11 mouse cellular contexts compared by ENCODE assay signal in the genomic region with DNA sequence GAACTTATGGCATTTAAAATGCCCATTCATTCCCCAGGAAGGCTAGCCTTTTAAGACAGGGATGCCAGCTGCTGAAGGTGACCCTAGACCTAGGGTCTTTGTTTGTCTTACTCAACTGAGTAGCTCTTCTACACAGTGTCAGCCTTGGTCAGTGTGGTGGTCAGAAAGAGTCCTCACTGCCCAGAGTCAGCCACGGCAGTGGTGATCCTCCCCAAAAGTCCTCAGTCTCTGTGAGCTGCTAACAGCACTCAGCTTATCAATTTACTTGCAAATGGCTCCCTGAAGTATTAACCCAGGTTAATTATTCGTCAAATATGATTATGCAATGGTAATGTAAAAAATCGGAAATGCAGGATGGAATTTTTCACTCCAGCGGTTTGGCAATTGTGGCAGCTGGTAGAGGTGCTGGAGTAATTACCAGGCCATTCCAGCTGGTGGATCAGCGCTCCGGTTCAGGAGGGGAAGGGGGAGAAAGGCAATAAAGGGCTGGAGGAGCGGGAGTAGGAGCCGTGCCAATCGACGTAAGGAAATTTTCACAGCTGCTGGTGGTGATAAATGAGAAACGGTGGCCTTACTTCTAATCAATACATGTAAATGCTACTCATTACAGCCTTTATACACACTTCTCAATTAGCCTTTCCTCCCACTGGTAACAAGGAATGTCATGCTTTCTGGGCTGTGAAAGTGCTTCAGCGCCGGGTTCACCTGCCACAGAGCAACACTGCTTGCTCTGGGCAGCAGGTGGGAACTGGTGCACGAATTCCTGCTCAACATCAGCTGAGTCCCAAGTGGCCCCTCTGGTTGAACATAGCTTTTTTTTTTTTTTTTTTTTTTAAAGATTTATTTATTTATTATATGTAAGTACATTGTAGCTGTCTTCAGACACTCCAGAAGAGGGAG.
DNase-seq lines count a peak whose midpoint lies in the region; ATAC-seq and TF ChIP-seq lines count a peak whose summit lies in the region.
"Had no signal": no experiment of that assay in that cellular context is flagged by ENCODE, and none has a peak within 500 bp of the region (broad histone marks: within the 10 kb centered on the region; RNA-seq: fewer than 3 reads in every experiment).

No protein-coding gene starts in this region.

- H3K4me1 ChIP-seq in embryonic facial prominence, embryonic 10.5 days, result no peaks in the 10 kb centered on the region
- H3K4me1 ChIP-seq in hindbrain, embryonic 14.5 days (replicated peaks; ENCODE audit: control insufficient read depth, insufficient read depth, low read length), result no peaks in the 10 kb centered on the region
- no peaks in the 10 kb centered on the region for H3K4me1 ChIP-seq in midbrain, postnatal 0 days (ENCODE audit: insufficient read depth, low read length)
- H3K4me1 ChIP-seq: heart, embryonic 10.5 days had no signal

- 63% methylated on average over 14 of the region's 14 CpGs for whole genome bisulfite sequencing in embryonic facial prominence, embryonic 10.5 days
- WGBS in hindbrain, embryonic 14.5 days, result 27% methylated on average over 14 of the region's 14 CpGs
- 51% methylated on average over 14 of the region's 14 CpGs for WGBS in midbrain, postnatal 0 days

- no peaks in the 10 kb centered on the region for H3K27me3 ChIP-seq in embryonic facial prominence, embryonic 10.5 days (replicated peaks; ENCODE audit: low read depth, poor library complexity, severe bottlenecking)
- no peaks in the 10 kb centered on the region for H3K27me3 ChIP-seq in hindbrain, embryonic 14.5 days (ENCODE audit: control insufficient read depth, insufficient read depth, low read length)
- H3K27me3 ChIP-seq in midbrain, postnatal 0 days (ENCODE audit: insufficient read depth, low read length), result no peaks in the 10 kb centered on the region

- peak; percentile 11 for DNase-seq in embryonic facial prominence, embryonic 10.5 days (ENCODE audit: low spot score)
- DNase-seq in hindbrain, embryonic 14.5 days (ENCODE audit: low spot score), result peak; percentile 47
- peak; percentile 14 for DNase-seq in kidney, postnatal 10 days
- peak; percentile 39 for DNase-seq in midbrain, postnatal 0 days (ENCODE audit: low spot score)
- no peak for DNase-seq in ovary, adult 18-20 months (ENCODE audit: low spot score)
- DNase-seq in left cerebral cortex, adult 18-20 months (ENCODE audit: low spot score in 2 of 2), result no peak
- DNase-seq in heart, postnatal 10 days, result no peak
- DNase-seq: lung, postnatal 14 days had no signal

- 0 out of 2 replicates have a peak overlapping the region, but pooled peaks have one; percentile 2 for H3K4me2 ChIP-seq in hindbrain, embryonic 14.5 days (replicated peaks)
- H3K4me2 ChIP-seq in midbrain, postnatal 0 days (ENCODE audit: low read depth, low read length, poor library complexity, severe bottlenecking), result no peak overlapping the region

- no peak for TF ChIP-seq CTCF in midbrain, postnatal 0 days (IDR thresholded peaks at IDR 0.05)

- H3K9ac ChIP-seq in hindbrain, embryonic 14.5 days, result no peak overlapping the region
- no peak overlapping the region for H3K9ac ChIP-seq in midbrain, postnatal 0 days (replicated peaks; ENCODE audit: low read length, poor library complexity, severe bottlenecking)

- no peak overlapping the region for H3K4me3 ChIP-seq in embryonic facial prominence, embryonic 10.5 days
- H3K4me3 ChIP-seq in hindbrain, embryonic 14.5 days (replicated peaks; ENCODE audit: low read length), result no peak overlapping the region
- no peak overlapping the region for H3K4me3 ChIP-seq in midbrain, postnatal 0 days (ENCODE audit: low read depth, low read length)
- H3K4me3 ChIP-seq: heart, embryonic 10.5 days had no signal

- no peaks in the 10 kb centered on the region for H3K9me3 ChIP-seq in embryonic facial prominence, embryonic 10.5 days
- H3K9me3 ChIP-seq in hindbrain, embryonic 14.5 days (ENCODE audit: control insufficient read depth, low read length), result no peaks in the 10 kb centered on the region
- no peaks in the 10 kb centered on the region for H3K9me3 ChIP-seq in midbrain, postnatal 0 days (ENCODE audit: low read length)
- H3K9me3 ChIP-seq: heart, embryonic 10.5 days had no signal

- no peak overlapping the region for H3K27ac ChIP-seq in embryonic facial prominence, embryonic 10.5 days (replicated peaks)
- no peak overlapping the region for H3K27ac ChIP-seq in hindbrain, embryonic 14.5 days
- H3K27ac ChIP-seq in midbrain, postnatal 0 days (ENCODE audit: low read depth, low read length), result no peak overlapping the region
- H3K27ac ChIP-seq: heart, embryonic 10.5 days; stomach, postnatal 0 days had no signal

- H3K36me3 ChIP-seq in embryonic facial prominence, embryonic 10.5 days (replicated peaks), result no peaks in the 10 kb centered on the region
- H3K36me3 ChIP-seq in hindbrain, embryonic 14.5 days (replicated peaks; ENCODE audit: control insufficient read depth, insufficient read depth), result no peaks in the 10 kb centered on the region
- H3K36me3 ChIP-seq in midbrain, postnatal 0 days (ENCODE audit: insufficient read depth, low read length), result no peaks in the 10 kb centered on the region
- H3K36me3 ChIP-seq: heart, embryonic 10.5 days had no signal

- ATAC-seq in hindbrain, embryonic 14.5 days (ENCODE audit: low FRiP score), result peak; percentile 92; the same call in 1 of the 2 replicates
- no peak; the same call in 1 of the 2 replicates for ATAC-seq in midbrain, postnatal 0 days (ENCODE audit: low FRiP score)
- ATAC-seq in granulocyte monocyte progenitor cell, adult 5-6 weeks (replicated peaks; ENCODE audit: poor library complexity, severe bottlenecking), result no peak

- intact Hi-C loops in heart, postnatal 10 days (cut with DNase I), result no loop called here

Comparison
In these comparisons a context has a peak if more than half of its experiments do, and no peak if none do; other contexts are left out.
1. DNase-seq: peak in embryonic facial prominence, embryonic 10.5 days (single experiment), hindbrain, embryonic 14.5 days (single experiment), kidney, postnatal 10 days (single experiment) and midbrain, postnatal 0 days (single experiment); none in ovary, adult 18-20 months (single experiment), left cerebral cortex, adult 18-20 months (0 of 2) and heart, postnatal 10 days (0 of 2).